Mouse (Mus musculus) intestine, embryonic 16.5 days (tissue): Measurements from ENCODE around the gene Gm973. TPM values are rescaled to one million over a fixed set of nuclear protein-coding genes. Genes with fewer than 3 reads are reported as not detected.

Experiments
- ATAC-seq: fragments of 200-750 bp; cut with Nextera tagmentation; 2 replicates; pipeline ENCODE4 v1.8.0; 2017; ENCODE audit warnings: moderate TSS enrichment, moderate library complexity
- H3K27ac ChIP-seq: fragments of 300-500 bp; sonication (generic); 2 replicates; pipeline ENCODE4 v1.5.1; 2014; ENCODE audit warnings: mild to moderate bottlenecking, low read length
- H3K27me3 ChIP-seq: fragments of 300-500 bp; sonication (generic); replicated peaks from 2 replicates; pipeline ENCODE4 v1.6.1; 2014; ENCODE audit warnings: low read length, control low read depth, mixed read lengths; ENCODE audit not compliant: control insufficient read depth, insufficient read depth
- H3K36me3 ChIP-seq: fragments of 300-500 bp; sonication (generic); 2 replicates; pipeline ENCODE4 v1.6.1; 2014; ENCODE audit warnings: low read length, control low read depth; ENCODE audit not compliant: control insufficient read depth, insufficient read depth
- H3K4me1 ChIP-seq: fragments of 300-500 bp; sonication (generic); 2 replicates; pipeline ENCODE4 v1.6.1; 2014; ENCODE audit warnings: low read length, control low read depth, mixed read lengths; ENCODE audit not compliant: control insufficient read depth, insufficient read depth
- H3K4me2 ChIP-seq: fragments of 300-500 bp; sonication (generic); 2 replicates; pipeline ENCODE4 v1.6.1; 2014; ENCODE audit warnings: low read depth, low read length, control low read depth
- H3K4me3 ChIP-seq: fragments of 300-500 bp; sonication (generic); 2 replicates; pipeline ENCODE4 v1.5.1; 2014; ENCODE audit warnings: mild to moderate bottlenecking, low read length
- H3K9ac ChIP-seq: fragments of 300-500 bp; sonication (generic); 2 replicates; pipeline ENCODE4 v1.6.1; 2014; ENCODE audit warnings: low read depth, low read length
- H3K9me3 ChIP-seq: fragments of 300-500 bp; sonication (generic); 2 replicates; pipeline ENCODE4 v1.6.1; 2016; ENCODE audit warnings: low read length, control low read depth; ENCODE audit not compliant: control insufficient read depth
- WGBS: fragments of 180-500 bp; shearing (Covaris S2); extraction: QIAGEN DNeasy Blood & Tissue Kit; methylation state at CpG from one replicate; pipeline ENCODE4 v1.1.7; 2014; 5-methylcytosine and 5-hydroxymethylcytosine counted together
- polyA plus RNA-seq: library from polyadenylated mRNA; unstranded; fragments of >200 nt; fragmentation: Nextera tagmentation; extraction: Ambion mirVana; gene quantifications from 2 replicates; pipeline ENCODE4 v1.2.1, GENCODE M21; 2015

Gene Gm973
- polyA plus RNA-seq, 1 experiment from 2014 or later: 0.49 TPM

DNA sequence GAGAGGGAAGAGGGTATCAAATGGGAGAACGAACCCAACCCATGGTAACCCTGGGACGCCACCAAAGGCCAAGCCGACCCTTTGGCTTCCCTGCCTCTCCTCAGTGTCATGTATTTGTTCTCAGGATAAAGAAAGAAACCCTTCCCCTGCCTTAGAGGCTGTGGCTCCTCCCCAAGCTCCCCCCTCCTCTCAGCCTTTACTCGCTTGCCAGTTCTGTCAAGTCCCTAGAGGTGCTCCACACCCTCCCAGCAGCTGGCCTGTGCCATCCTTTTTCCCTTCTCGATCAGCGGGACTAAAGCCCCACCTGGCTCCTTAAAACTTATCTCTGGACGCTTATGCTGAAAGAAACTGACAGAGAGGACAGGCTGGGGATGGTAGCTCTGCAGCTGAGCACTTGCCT is 91.0 kb downstream of the Gm973 start:
- ATAC-seq: no peak
- H3K9ac ChIP-seq: no peak overlapping the region
- H3K36me3 ChIP-seq: no peaks in the 10 kb centered on the region
- H3K27me3 ChIP-seq: no peaks in the 10 kb centered on the region
- H3K27ac ChIP-seq: no peak overlapping the region
- 58% methylated on average over 7 of the region's 7 CpGs for WGBS
- no peak overlapping the region for H3K4me2 ChIP-seq
- no peaks in the 10 kb centered on the region for H3K4me1 ChIP-seq
- 0 out of 2 replicates have a peak, but pooled peaks cover 2% of the 10 kb centered on the region for H3K9me3 ChIP-seq
- no peak overlapping the region for H3K4me3 ChIP-seq

DNA sequence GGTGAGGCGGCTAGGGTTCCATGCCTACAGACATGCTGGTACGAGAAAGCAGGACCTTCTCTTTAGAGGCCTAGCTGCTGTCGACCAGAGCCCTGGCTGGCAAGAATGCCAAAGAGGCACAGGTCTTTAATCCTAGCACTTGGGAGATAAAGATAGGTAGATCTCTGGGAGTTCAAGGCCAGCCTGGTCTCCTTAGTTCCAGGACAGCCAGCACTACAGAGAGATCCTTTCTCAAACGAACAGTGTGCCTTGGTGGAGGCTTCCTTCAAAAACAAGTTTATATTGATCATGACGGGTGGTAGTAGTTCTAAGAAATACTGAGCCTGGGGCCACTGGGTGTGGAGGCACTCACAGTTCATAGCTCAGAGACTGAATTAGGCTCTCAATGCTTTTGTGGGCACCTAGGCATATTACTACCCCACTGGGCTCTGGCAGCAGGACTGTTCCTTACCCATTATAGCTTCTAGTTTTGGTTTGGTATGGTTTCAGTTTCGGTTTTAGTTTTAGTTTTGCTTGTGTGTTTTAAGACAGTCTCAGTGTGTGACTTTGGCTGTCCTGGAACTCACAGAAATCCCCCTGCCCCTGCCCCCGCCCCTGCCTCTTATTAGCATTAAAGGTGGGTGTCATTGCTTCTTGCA is 92.2 kb downstream of the Gm973 start:
- 0 out of 2 replicates have a peak, but pooled peaks cover 2% of the 10 kb centered on the region for H3K9me3 ChIP-seq
- H3K4me1 ChIP-seq: no peaks in the 10 kb centered on the region
- no peak for ATAC-seq
- no peaks in the 10 kb centered on the region for H3K36me3 ChIP-seq
- H3K4me2 ChIP-seq: no peak overlapping the region
- no peak overlapping the region for H3K4me3 ChIP-seq
- 86% methylated on average over 7 of the region's 7 CpGs for WGBS
- H3K27me3 ChIP-seq: no peaks in the 10 kb centered on the region
- no peak overlapping the region for H3K27ac ChIP-seq
- H3K9ac ChIP-seq: no peak overlapping the region

DNA sequence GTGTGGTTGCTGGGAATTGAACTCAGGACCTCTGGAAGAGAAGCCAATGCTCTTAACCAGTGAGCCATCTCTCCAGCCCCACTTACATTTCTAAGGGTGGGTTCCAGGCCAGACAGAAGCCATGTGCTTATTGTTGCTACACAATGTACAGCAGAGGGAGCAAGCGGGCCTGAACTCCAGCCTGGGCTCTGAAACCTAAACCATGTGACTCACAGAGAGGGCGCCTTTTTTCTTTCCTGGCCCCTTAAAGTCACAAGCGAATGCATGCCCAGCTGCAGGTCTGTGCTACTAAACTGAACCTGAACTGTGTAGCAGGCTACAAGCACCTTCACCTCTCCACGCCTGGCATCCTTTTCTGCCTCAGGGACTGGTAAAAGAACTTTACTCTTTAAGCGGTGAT is 92.9 kb downstream of the Gm973 start:
- no peak overlapping the region for H3K27ac ChIP-seq
- 0 out of 2 replicates have a peak, but pooled peaks cover 2% of the 10 kb centered on the region for H3K9me3 ChIP-seq
- no peaks in the 10 kb centered on the region for H3K4me1 ChIP-seq
- no peaks in the 10 kb centered on the region for H3K36me3 ChIP-seq
- H3K9ac ChIP-seq: no peak overlapping the region
- no peak overlapping the region for H3K4me2 ChIP-seq
- no peaks in the 10 kb centered on the region for H3K27me3 ChIP-seq
- no peak overlapping the region for H3K4me3 ChIP-seq
- ATAC-seq: no peak
- WGBS: 75% methylated on average over 5 of the region's 5 CpGs

DNA sequence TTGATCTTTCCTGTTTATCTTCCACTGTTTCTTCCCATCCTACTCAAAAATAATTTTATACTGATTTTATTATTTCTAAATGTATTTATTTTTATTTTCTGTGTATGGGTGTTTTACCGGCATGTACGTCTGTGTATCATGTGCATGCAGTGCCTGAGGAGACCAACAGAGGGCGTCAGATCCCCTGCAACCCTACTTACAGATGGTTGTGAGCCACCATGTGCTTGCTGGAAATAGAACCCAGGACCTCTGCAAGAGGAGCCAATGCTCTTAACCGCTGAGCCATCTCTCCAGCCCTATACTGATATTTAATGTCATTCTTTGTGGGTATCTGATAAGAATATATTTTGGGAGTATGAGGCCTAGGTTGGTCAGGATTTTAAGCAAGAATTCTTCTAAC is 93.4 kb downstream of the Gm973 start:
- 0 out of 2 replicates have a peak, but pooled peaks cover 2% of the 10 kb centered on the region for H3K9me3 ChIP-seq
- no peaks in the 10 kb centered on the region for H3K27me3 ChIP-seq
- 80% methylated on average over 4 of the region's 4 CpGs for WGBS
- ATAC-seq: no peak
- no peak overlapping the region for H3K4me3 ChIP-seq
- 0 out of 2 replicates have a peak overlapping the region, but pooled peaks have one; percentile 31 for H3K27ac ChIP-seq
- H3K9ac ChIP-seq: no peak overlapping the region
- no peaks in the 10 kb centered on the region for H3K36me3 ChIP-seq
- no peak overlapping the region for H3K4me2 ChIP-seq
- no peaks in the 10 kb centered on the region for H3K4me1 ChIP-seq

DNA sequence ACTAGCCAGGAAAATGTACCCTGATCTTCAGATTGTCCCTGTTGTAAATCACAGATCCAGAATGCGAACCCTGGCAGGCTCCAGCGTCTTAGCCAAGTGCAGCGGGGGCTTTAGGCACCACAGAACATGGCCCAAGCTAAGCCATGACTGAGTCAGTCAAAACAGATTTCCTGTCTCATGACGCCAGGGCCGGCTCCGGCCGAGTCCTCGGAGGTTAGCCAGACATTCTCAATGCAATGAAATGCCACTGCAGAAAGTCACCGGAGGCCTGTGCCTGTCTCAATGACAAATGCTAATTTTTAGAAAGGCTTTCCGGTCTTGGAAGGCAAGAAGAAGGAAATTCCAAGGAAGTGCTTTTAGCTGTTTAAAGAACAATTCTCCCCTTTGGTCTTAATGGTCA is 93.8 kb downstream of the Gm973 start:
- no peak for ATAC-seq
- H3K4me3 ChIP-seq: no peak overlapping the region
- no peaks in the 10 kb centered on the region for H3K36me3 ChIP-seq
- WGBS: 43% methylated on average over 10 of the region's 10 CpGs
- H3K4me2 ChIP-seq: no peak overlapping the region
- H3K27me3 ChIP-seq: no peaks in the 10 kb centered on the region
- H3K4me1 ChIP-seq: no peaks in the 10 kb centered on the region
- H3K9ac ChIP-seq: no peak overlapping the region
- 0 out of 2 replicates have a peak overlapping the region, but pooled peaks have one; percentile 31 for H3K27ac ChIP-seq
- H3K9me3 ChIP-seq: 0 out of 2 replicates have a peak, but pooled peaks cover 2% of the 10 kb centered on the region

DNA sequence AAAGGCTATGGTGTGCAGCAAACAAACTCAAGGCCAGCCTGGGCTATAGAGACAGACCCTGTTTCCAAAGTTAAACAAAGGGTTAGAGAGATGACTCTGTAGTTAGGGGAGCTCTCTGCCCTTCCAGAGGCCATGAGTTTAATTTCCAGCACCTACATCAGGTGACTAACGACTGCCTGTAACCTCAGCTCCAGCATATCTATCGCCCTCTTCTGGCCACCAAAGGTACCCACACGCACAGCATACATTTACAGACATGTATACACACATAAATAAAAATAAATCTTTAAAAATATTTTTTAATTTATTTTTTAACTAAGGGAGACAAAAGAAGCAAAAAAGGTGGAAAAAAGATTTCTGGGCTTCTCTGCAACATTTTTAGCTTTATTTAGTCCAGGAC is 94.9 kb downstream of the Gm973 start:
- WGBS: 88% methylated on average over 3 of the region's 3 CpGs
- Histone ChIP-seq H3K27ac (no peak overlapping the region), H3K36me3 (no peaks in the 10 kb centered on the region), H3K9me3 (0 out of 2 replicates have a peak, but pooled peaks cover 2% of the 10 kb centered on the region), H3K4me3 (no peak overlapping the region), H3K9ac (no peak overlapping the region), H3K4me1 (no peaks in the 10 kb centered on the region), H3K4me2 (no peak overlapping the region), H3K27me3 (no peaks in the 10 kb centered on the region)
- no peak for ATAC-seq

DNA sequence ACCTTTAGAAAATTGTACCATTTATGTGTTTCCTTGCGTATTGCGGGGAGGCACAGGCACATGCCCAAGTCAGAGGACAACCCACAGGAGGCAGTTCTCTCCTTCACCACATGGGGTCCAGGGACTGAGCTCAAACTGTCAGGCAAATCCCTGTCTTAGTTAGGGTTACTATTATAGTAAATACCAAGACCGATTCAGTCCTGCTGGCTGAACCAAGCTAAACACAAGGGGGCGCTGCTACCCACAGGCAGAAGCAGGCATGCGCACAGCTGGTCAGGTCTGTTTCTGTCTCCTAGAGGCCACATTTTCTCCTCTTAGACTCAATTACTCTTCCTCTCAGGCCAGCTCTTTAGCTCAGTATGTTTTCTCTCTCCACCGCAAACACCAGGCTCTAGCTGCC is 97.7 kb downstream of the Gm973 start:
- no peak overlapping the region for H3K4me3 ChIP-seq
- H3K27ac ChIP-seq: no peak overlapping the region
- no peaks in the 10 kb centered on the region for H3K36me3 ChIP-seq
- ATAC-seq: no peak
- no peaks in the 10 kb centered on the region for H3K27me3 ChIP-seq
- H3K9me3 ChIP-seq: 0 out of 2 replicates have a peak, but pooled peaks cover 2% of the 10 kb centered on the region
- no peak overlapping the region for H3K9ac ChIP-seq
- no peaks in the 10 kb centered on the region for H3K4me1 ChIP-seq
- 47% methylated on average over 6 of the region's 6 CpGs for WGBS
- no peak overlapping the region for H3K4me2 ChIP-seq

DNA sequence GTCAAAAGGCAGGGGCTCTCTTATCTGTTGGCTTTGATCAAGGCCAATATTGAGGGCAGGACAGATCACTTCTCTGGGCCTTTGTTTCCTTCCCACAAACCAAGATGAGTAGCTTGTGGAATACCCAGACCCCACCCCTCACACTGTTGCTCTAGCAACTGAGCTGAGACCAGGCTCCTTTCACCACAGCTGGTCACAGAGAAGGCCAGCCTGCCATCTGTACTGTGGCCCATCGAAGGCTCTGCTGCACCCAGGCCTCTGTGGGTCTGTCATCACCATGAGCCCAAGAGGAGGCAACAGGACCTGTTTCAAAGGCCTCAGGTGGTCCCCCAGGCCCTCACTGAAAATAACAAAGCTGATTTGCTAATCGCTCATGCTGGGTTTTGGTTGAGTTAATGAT is 99.0 kb downstream of the Gm973 start:
- H3K9ac ChIP-seq: no peak overlapping the region
- H3K27ac ChIP-seq: no peak overlapping the region
- 78% methylated on average over 2 of the region's 2 CpGs for WGBS
- 0 out of 2 replicates have a peak, but pooled peaks cover 2% of the 10 kb centered on the region for H3K9me3 ChIP-seq
- no peaks in the 10 kb centered on the region for H3K4me1 ChIP-seq
- no peak for ATAC-seq
- no peaks in the 10 kb centered on the region for H3K27me3 ChIP-seq
- no peak overlapping the region for H3K4me3 ChIP-seq
- H3K4me2 ChIP-seq: no peak overlapping the region
- no peaks in the 10 kb centered on the region for H3K36me3 ChIP-seq

DNA sequence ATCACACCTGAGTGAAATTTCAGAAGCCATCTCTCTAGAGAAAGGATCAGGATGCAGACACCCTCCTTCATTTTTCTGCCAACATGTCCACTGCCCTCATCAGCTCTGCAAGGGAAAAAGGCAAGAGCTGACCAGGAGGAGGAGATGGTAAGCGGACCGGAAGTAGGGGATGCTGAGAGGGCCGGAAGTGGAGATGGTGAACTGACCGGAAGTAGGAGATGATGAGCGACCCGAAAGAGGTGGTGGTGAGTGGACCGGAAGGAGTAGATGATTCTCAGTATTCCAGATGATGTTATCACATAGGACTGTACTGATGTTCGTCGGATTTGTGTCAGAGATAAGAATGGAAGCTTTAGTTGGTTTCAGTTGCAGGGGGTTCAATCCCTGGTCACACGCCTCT is 103.1 kb downstream of the Gm973 start:
- Histone ChIP-seq H3K4me3 (no peak overlapping the region), H3K36me3 (no peaks in the 10 kb centered on the region)
- 86% methylated on average over 10 of the region's 10 CpGs for WGBS

More for the DNA sequence above, 103.1 kb downstream of the Gm973 start:
- Histone ChIP-seq H3K4me1 (no peaks in the 10 kb centered on the region), H3K27me3 (no peaks in the 10 kb centered on the region), H3K27ac (no peak overlapping the region), H3K4me2 (no peak overlapping the region), H3K9me3 (no peaks in the 10 kb centered on the region), H3K9ac (no peak overlapping the region)
- ATAC-seq: no peak
